Mouse (Mus musculus): ENCODE measurements at regions not wholly inside any gene's neighbourhood (a gene's known extent, or its start where the extent isn't known, plus 50 kb on each side); places are given as distances from the start of the nearest gene placed in this dataset.
A peak's percentile ranks its signal among the peaks of the same experiment; 100 is the strongest.

DNA sequence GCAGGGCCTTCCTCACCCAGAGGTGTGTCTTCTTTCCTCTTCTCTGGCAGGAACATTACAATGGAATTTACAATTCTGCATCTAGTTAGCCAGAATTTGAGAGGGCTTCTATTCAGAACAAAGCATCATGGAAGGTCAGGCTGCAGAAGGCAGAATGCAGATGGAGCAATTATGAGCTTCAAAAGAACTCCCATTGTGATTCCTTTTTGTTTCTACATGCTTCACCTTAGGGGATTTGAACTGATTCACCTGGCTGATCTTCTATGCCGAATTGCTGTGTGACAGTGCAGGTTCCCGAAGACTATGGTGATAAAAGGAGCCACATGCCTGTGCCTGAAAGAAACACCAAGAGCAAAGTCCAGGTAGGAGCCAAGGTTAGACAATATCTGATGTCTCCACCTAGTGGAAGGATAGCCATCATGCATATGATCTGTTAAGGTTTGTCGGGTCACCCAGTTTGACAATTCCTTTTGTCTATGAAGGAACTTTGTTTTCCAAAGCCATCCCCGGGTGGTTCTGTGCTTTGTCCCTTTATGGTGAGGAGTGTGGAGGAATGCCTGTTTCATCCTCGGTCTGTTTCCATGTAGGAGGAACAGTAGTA is 236.1 kb upstream of the Tmem185a start:
- TF ChIP-seq EP300 (IDR thresholded peaks at IDR 0.05; ENCODE audit: low read depth) (no peak), CTCF (IDR thresholded peaks at IDR 0.05; ENCODE audit: low read depth) (0 out of 2 replicates have a peak, but pooled peaks have one; percentile 2)
